Mouse (Mus musculus) MEL (cell line): ENCODE measurements around the gene Rfx4. TPM values are rescaled to one million over a fixed set of nuclear protein-coding genes. Genes with fewer than 3 reads are reported as not detected.

Experiments used
- DNase-seq: peaks from one replicate; pipeline ENCODE4 v3.0.0; 2011; ENCODE audit warnings: low read depth, low spot score
- H3K27ac ChIP-seq: 2 replicates; pipeline ENCODE4 v1.5.1; 2012; ENCODE audit warnings: low read depth, mild to moderate bottlenecking, control low read depth, low read length, moderate library complexity; ENCODE audit not compliant: control insufficient read depth
- H3K27me3 ChIP-seq, 2 experiments: fragments of 150-350 bp in 1 of 2; sonication (generic) in 1 of 2; 2 replicates each; pipeline ENCODE4 v1.6.1; 2012; ENCODE audit warnings: low read length in 2 of 2, mild to moderate bottlenecking in 2 of 2, improper control_type of control experiment in 1 of 2, moderate library complexity in 1 of 2; ENCODE audit not compliant: insufficient read depth in 2 of 2, control insufficient read depth in 1 of 2
- H3K36me3 ChIP-seq, 2 experiments: 2 replicates each; pipeline ENCODE4 v1.6.1; 2012 to 2014; ENCODE audit warnings: low read length in 2 of 2, improper control_type of control experiment in 1 of 2, inconsistent platforms in 1 of 2, mild to moderate bottlenecking in 1 of 2; ENCODE audit not compliant: insufficient read depth in 2 of 2, control insufficient read depth in 1 of 2
- H3K4me1 ChIP-seq, 2 experiments: fragments of 150-350 bp in 1 of 2; sonication (generic) in 1 of 2; 2 replicates each; pipeline ENCODE4 v1.6.1; 2012; ENCODE audit warnings: low read length in 2 of 2, improper control_type of control experiment in 1 of 2, mild to moderate bottlenecking in 1 of 2; ENCODE audit not compliant: insufficient read depth in 2 of 2, control insufficient read depth in 1 of 2
- H3K4me3 ChIP-seq, 2 experiments: fragments of 150-350 bp in 1 of 2; sonication (generic) in 1 of 2; 2 replicates each; pipeline ENCODE4 v1.5.1; 2012; ENCODE audit warnings: low read depth in 2 of 2, low read length in 2 of 2, mild to moderate bottlenecking in 2 of 2, moderate library complexity in 2 of 2, control low read depth in 1 of 2, improper control_type of control experiment in 1 of 2; ENCODE audit not compliant: control insufficient read depth in 1 of 2, insufficient read depth in 1 of 2
- H3K79me2 ChIP-seq: 2 replicates; pipeline ENCODE4 v1.6.1; 2012; ENCODE audit warnings: mild to moderate bottlenecking, low read length, moderate library complexity; ENCODE audit not compliant: control insufficient read depth, poor library complexity, insufficient read depth
- H3K9ac ChIP-seq: 2 replicates; pipeline ENCODE4 v1.6.1; 2012; ENCODE audit warnings: low read depth, mild to moderate bottlenecking, control low read depth, low read length, moderate library complexity; ENCODE audit not compliant: control insufficient read depth, poor library complexity, severe bottlenecking
- H3K9me3 ChIP-seq: fragments of 150-350 bp; sonication (generic); replicated peaks from 2 replicates; pipeline ENCODE4 v1.6.1; 2012; ENCODE audit warnings: mild to moderate bottlenecking, low read length, improper control_type of control experiment, moderate library complexity; ENCODE audit not compliant: insufficient read depth
- BHLHE40 ChIP-seq: IDR thresholded peaks from 2 replicates; pipeline ENCODE4 v1.6.1; 2012; ENCODE audit warnings: low read depth, mild to moderate bottlenecking, inconsistent platforms, low read length, improper control_type of control experiment, borderline replicate concordance
- CTCF ChIP-seq, 3 experiments: IDR thresholded peaks in 2 of 3; conservative IDR thresholded peaks in 1 of 3; 2 replicates each; pipeline ENCODE4 v1.5.1; 2011 to 2012; ENCODE audit warnings: low read length in 3 of 3, low read depth in 2 of 3, mild to moderate bottlenecking in 2 of 3, improper control_type of control experiment in 1 of 3, inconsistent platforms in 1 of 3, mixed read lengths in 1 of 3, moderate library complexity in 1 of 3; ENCODE audit not compliant: control insufficient read depth in 1 of 3, insufficient read depth in 1 of 3, poor library complexity in 1 of 3, severe bottlenecking in 1 of 3
- E2F4 ChIP-seq: IDR thresholded peaks from 2 replicates; pipeline ENCODE4 v1.6.1; 2011; ENCODE audit warnings: low read depth, low read length, improper control_type of control experiment, borderline replicate concordance
- EP300 ChIP-seq, 2 experiments: IDR thresholded peaks; 2 replicates each; pipeline ENCODE4 v1.6.1; 2011; ENCODE audit warnings: improper control_type of control experiment in 2 of 2, low read length in 2 of 2, low read depth in 1 of 2, mild to moderate bottlenecking in 1 of 2
- ETS1 ChIP-seq: IDR thresholded peaks from 2 replicates; pipeline ENCODE4 v1.6.1; 2012; ENCODE audit warnings: low read depth, mild to moderate bottlenecking, inconsistent platforms, low read length, improper control_type of control experiment, moderate library complexity
- JUND ChIP-seq: IDR thresholded peaks from 2 replicates; pipeline ENCODE4 v1.6.1; 2011; ENCODE audit warnings: low read depth, mild to moderate bottlenecking, improper control_type of control experiment, low read length
- MAFK ChIP-seq: IDR thresholded peaks from 2 replicates; pipeline ENCODE4 v1.6.1; 2011; ENCODE audit warnings: low read depth, mild to moderate bottlenecking, low read length, improper control_type of control experiment, borderline replicate concordance
- MAX ChIP-seq: IDR thresholded peaks from 2 replicates; pipeline ENCODE4 v1.6.1; 2011; ENCODE audit warnings: low read length, improper control_type of control experiment
- MEF2A ChIP-seq: IDR thresholded peaks from 2 replicates; pipeline ENCODE4 v1.6.1; 2014; ENCODE audit warnings: low read depth, mild to moderate bottlenecking, inconsistent platforms, low read length, improper control_type of control experiment; ENCODE audit not compliant: poor library complexity, insufficient replicate concordance, severe bottlenecking; ENCODE audit errors: extremely low read depth
- MYC ChIP-seq: IDR thresholded peaks from 2 replicates; pipeline ENCODE4 v1.6.1; 2011; ENCODE audit warnings: low read depth, mild to moderate bottlenecking, low read length, improper control_type of control experiment, moderate library complexity
- POLR2A ChIP-seq, 2 experiments: IDR thresholded peaks; 2 replicates each; pipeline ENCODE4 v1.6.1; 2011 to 2012; ENCODE audit warnings: low read length in 2 of 2, mild to moderate bottlenecking in 2 of 2, control low read depth in 1 of 2, improper control_type of control experiment in 1 of 2, low read depth in 1 of 2, moderate library complexity in 1 of 2; ENCODE audit not compliant: control insufficient read depth in 1 of 2, insufficient read depth in 1 of 2, poor library complexity in 1 of 2
- POLR2AphosphoS5 ChIP-seq: IDR thresholded peaks from 2 replicates; pipeline ENCODE4 v1.6.1; 2012; ENCODE audit warnings: low read depth, borderline replicate concordance, mild to moderate bottlenecking, inconsistent platforms, low read length, moderate library complexity, mixed read lengths
- TAL1 ChIP-seq: IDR thresholded peaks from 2 replicates; pipeline ENCODE4 v1.6.1; 2012; ENCODE audit warnings: mild to moderate bottlenecking, inconsistent platforms, low read length, moderate library complexity, mixed read lengths
- TBP ChIP-seq: IDR thresholded peaks from 2 replicates; pipeline ENCODE4 v1.8.0; 2011; ENCODE audit warnings: low read depth, low read length, improper control_type of control experiment
- TCF12 ChIP-seq: IDR thresholded peaks from 2 replicates; pipeline ENCODE4 v1.6.1; 2014; ENCODE audit warnings: low read depth, mild to moderate bottlenecking, inconsistent platforms, low read length, improper control_type of control experiment, moderate library complexity
- UBTF ChIP-seq: IDR thresholded peaks from 2 replicates; pipeline ENCODE4 v1.6.1; 2012; ENCODE audit warnings: low read depth, mild to moderate bottlenecking, inconsistent platforms, low read length, improper control_type of control experiment, moderate library complexity, borderline replicate concordance; ENCODE audit not compliant: insufficient read depth
- USF1 ChIP-seq: IDR thresholded peaks from 2 replicates; pipeline ENCODE4 v1.6.1; 2014; ENCODE audit warnings: low read depth, mild to moderate bottlenecking, inconsistent platforms, low read length, improper control_type of control experiment, moderate library complexity
- ZKSCAN1 ChIP-seq: IDR thresholded peaks from 2 replicates; pipeline ENCODE4 v1.6.1; 2012; ENCODE audit warnings: low read depth, mild to moderate bottlenecking, inconsistent platforms, low read length, improper control_type of control experiment, moderate library complexity
- polyA plus RNA-seq, 2 experiments: library from polyadenylated mRNA; stranded (reverse) in 1 of 2; unstranded in 1 of 2; fragments of >175 nt in 1 of 2; fragments of >200 nt in 1 of 2; gene quantifications; 2 replicates each; pipeline versions ENCODE4 v1.2.1 to v1.2.4; 2012; ENCODE audit warnings: low replicate concordance in 2 of 2, low read depth in 1 of 2; ENCODE audit not compliant: insufficient read length in 2 of 2, insufficient read depth in 1 of 2, missing spikeins in 1 of 2
- total RNA-seq: library from RNA; depleted of rRNA; stranded (reverse); fragments of 300-350 nt; gene quantifications from 2 replicates; pipeline ENCODE4 v1.2.3, GENCODE M21; 2012

The Rfx4 gene
- total and polyA plus RNA-seq, 3 experiments = not detected

DNA sequence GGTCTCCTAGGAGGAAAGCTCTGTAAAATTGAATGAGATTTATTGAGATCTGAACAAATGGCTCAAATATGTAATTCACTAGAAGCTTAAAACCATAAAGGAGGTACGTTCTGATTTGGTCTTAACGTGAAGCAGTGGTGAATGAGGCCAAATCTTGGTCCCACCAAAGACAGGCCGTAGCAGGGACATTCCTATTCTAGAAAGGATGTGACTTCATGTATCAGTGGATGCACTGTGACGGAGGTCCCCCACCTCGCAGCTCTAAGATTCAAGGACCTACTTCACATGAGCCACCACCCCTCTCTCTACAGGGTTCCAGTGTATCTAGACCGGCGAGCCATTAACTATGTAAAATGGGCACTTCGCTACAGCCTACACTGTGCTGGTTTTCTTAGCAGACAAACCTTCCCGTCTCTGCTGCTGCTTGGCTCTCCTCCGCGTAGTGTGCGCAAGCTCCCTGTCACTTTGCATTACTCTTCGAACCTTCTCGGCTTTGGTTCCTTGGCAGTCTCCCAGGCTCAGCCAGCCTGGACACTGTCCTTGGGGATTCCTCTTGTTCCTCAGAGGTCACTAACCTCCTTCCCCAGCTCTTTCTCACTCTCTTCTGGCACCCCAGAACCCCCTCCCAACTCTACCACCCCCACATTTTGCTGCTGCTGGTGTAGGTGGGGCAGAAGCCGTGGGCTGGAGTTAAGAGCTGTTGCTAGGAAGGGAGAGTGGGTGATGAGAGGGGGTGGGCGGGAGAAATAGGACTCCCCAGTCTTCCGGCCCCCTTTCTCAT is 153.3 kb downstream of the Rfx4 start:
- Histone ChIP-seq H3K9me3 (no peaks in the 10 kb centered on the region), H3K79me2 (no peaks in the 10 kb centered on the region), H3K4me3 (no peak overlapping the region), H3K4me1 (no peaks in the 10 kb centered on the region; a peak in 1 of 4 replicates), H3K27me3 (peaks cover 7 to 16% of the 10 kb centered on the region in 2 experiments), H3K27ac (no peak overlapping the region), H3K36me3 (no peaks in the 10 kb centered on the region), H3K9ac (no peak overlapping the region)
- DNase-seq = no peak
- TF ChIP-seq ZKSCAN1 (no peak), JUND (no peak), TCF12 (no peak), ETS1 (no peak), TBP (no peak), E2F4 (no peak), POLR2AphosphoS5 (no peak), USF1 (no peak), CTCF (IDR thresholded peaks at IDR 0.05 in 2 of 3, conservative IDR thresholded peaks at IDR 0.05 in 1 of 3; ENCODE audit: control insufficient read depth in 1 of 3, insufficient read depth in 1 of 3, low read depth in 2 of 3, low read length in 3 of 3, poor library complexity in 1 of 3, severe bottlenecking in 1 of 3) (no peak), TAL1 (no peak), MAFK (no peak), MAX (no peak), EP300 (IDR thresholded peaks at IDR 0.05; ENCODE audit: low read depth in 1 of 2, low read length in 2 of 2) (no peak), MYC (no peak), POLR2A (IDR thresholded peaks at IDR 0.05; ENCODE audit: control insufficient read depth in 1 of 2, insufficient read depth in 1 of 2, low read depth in 1 of 2, low read length in 2 of 2, poor library complexity in 1 of 2) (no peak), MEF2A (no peak), UBTF (no peak)

DNA sequence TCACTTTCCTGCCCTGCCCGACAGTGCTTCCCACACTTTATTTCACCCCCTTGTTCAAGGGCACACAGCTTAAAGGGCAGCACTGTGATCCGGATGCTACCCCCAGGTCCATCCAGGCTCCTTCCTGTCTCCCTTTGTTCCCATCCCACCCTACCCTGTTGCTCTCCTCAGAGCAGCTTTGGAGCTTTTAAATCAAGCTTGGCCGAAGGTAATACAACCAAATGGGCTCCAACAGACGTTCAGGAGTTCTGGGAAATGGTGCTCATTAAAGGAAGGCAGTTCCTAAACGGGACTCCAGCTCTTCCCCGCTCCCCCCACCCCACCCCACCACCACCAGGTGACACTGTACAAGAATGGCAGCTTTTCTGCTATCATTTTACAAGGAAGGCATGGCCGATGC is 154.3 kb downstream of the Rfx4 start:
- TF ChIP-seq BHLHE40 (no peak), POLR2AphosphoS5 (no peak)
- DNase-seq = no peak
- Histone ChIP-seq H3K9ac (no peak overlapping the region), H3K27me3 (peaks cover 7 to 16% of the 10 kb centered on the region in 2 experiments), H3K36me3 (no peaks in the 10 kb centered on the region), H3K79me2 (no peaks in the 10 kb centered on the region), H3K4me1 (no peaks in the 10 kb centered on the region), H3K27ac (no peak overlapping the region), H3K9me3 (no peaks in the 10 kb centered on the region), H3K4me3 (no peak overlapping the region)
